Mouse (Mus musculus) stomach, embryonic 16.5 days (tissue): ENCODE measurements around the gene Vps37c. TPM values are rescaled to one million over a fixed set of nuclear protein-coding genes. Genes with fewer than 3 reads are reported as not detected.
A peak's percentile ranks its signal among the peaks of the same experiment; 100 is the strongest.

Experiments used
- ATAC-seq: fragments of 200-750 bp; cut with Nextera tagmentation; 2 replicates; pipeline ENCODE4 v1.8.0; 2017; ENCODE audit warnings: moderate number of reproducible peaks, moderate TSS enrichment; ENCODE audit not compliant: insufficient read depth, low FRiP score
- H3K27ac ChIP-seq: fragments of 300-500 bp; sonication (generic); 2 replicates; pipeline ENCODE4 v1.5.1; 2014; ENCODE audit warnings: low read length
- H3K27me3 ChIP-seq: fragments of 300-500 bp; sonication (generic); 2 replicates; pipeline ENCODE4 v1.6.1; 2014; ENCODE audit warnings: low read length, control low read depth, mixed read lengths; ENCODE audit not compliant: control insufficient read depth, insufficient read depth
- H3K36me3 ChIP-seq: fragments of 300-500 bp; sonication (generic); 2 replicates; pipeline ENCODE4 v1.6.1; 2014; ENCODE audit warnings: low read length; ENCODE audit not compliant: control insufficient read depth, insufficient read depth
- H3K4me1 ChIP-seq: fragments of 300-500 bp; sonication (generic); 2 replicates; pipeline ENCODE4 v1.6.1; 2014; ENCODE audit warnings: low read length, control low read depth, mixed read lengths; ENCODE audit not compliant: control insufficient read depth, insufficient read depth
- H3K4me2 ChIP-seq: fragments of 300-500 bp; sonication (generic); 2 replicates; pipeline ENCODE4 v1.6.1; 2014; ENCODE audit warnings: low read depth, low read length, mixed read lengths
- H3K4me3 ChIP-seq: fragments of 300-500 bp; sonication (generic); replicated peaks from 2 replicates; pipeline ENCODE4 v1.5.1; 2014; ENCODE audit warnings: mild to moderate bottlenecking, low read length
- H3K9ac ChIP-seq: fragments of 300-500 bp; sonication (generic); 2 replicates; pipeline ENCODE4 v1.6.1; 2014; ENCODE audit warnings: low read length
- H3K9me3 ChIP-seq: fragments of 300-500 bp; sonication (generic); replicated peaks from 2 replicates; pipeline ENCODE4 v1.6.1; 2016; ENCODE audit warnings: low read length, control low read depth; ENCODE audit not compliant: control insufficient read depth
- WGBS: fragments of 180-500 bp; shearing (Covaris S2); extraction: QIAGEN DNeasy Blood & Tissue Kit; methylation state at CpG from one replicate; pipeline ENCODE4 v1.1.7; 2014; 5-methylcytosine and 5-hydroxymethylcytosine counted together
- polyA plus RNA-seq: library from polyadenylated mRNA; unstranded; fragments of >200 nt; fragmentation: Nextera tagmentation; extraction: Ambion mirVana; gene quantifications from 2 replicates; pipeline ENCODE4 v1.2.1, GENCODE M21; 2015

Vps37c gene
- polyA plus RNA-seq, 1 experiment from 2014 or later = 48.7 TPM

- Histone ChIP-seq H3K36me3 (no peaks in the 10 kb centered on the region), H3K27me3 (no peaks in the 10 kb centered on the region), H3K4me3 (no peak overlapping the region), H3K27ac (peak overlapping the region; percentile 44; the same call in 1 of the 2 replicates), H3K9me3 (no peaks in the 10 kb centered on the region), H3K4me2 (no peak overlapping the region), H3K4me1 (peaks cover 60% of the 10 kb centered on the region), H3K9ac (no peak overlapping the region)
- ATAC-seq = no peak
- WGBS = 78% methylated on average over 10 of the region's 10 CpGs
These were observed 5.6 kb downstream of the Vps37c start for GRCm38 (mm10) chr19:10693926-10694682.

- no peak overlapping the region for H3K4me2 ChIP-seq
- H3K27ac ChIP-seq = peak overlapping the region; percentile 26
- H3K27me3 ChIP-seq = no peaks in the 10 kb centered on the region
- no peak for ATAC-seq
- H3K36me3 ChIP-seq = no peaks in the 10 kb centered on the region
- WGBS = 57% methylated on average over 7 of the region's 7 CpGs
- no peak overlapping the region for H3K4me3 ChIP-seq
- no peaks in the 10 kb centered on the region for H3K9me3 ChIP-seq
- peaks cover 64% of the 10 kb centered on the region for H3K4me1 ChIP-seq
- peak overlapping the region; percentile 3 for H3K9ac ChIP-seq
These were observed 7.3 kb downstream of the Vps37c start for GRCm38 (mm10) chr19:10695801-10696200.

DNA sequence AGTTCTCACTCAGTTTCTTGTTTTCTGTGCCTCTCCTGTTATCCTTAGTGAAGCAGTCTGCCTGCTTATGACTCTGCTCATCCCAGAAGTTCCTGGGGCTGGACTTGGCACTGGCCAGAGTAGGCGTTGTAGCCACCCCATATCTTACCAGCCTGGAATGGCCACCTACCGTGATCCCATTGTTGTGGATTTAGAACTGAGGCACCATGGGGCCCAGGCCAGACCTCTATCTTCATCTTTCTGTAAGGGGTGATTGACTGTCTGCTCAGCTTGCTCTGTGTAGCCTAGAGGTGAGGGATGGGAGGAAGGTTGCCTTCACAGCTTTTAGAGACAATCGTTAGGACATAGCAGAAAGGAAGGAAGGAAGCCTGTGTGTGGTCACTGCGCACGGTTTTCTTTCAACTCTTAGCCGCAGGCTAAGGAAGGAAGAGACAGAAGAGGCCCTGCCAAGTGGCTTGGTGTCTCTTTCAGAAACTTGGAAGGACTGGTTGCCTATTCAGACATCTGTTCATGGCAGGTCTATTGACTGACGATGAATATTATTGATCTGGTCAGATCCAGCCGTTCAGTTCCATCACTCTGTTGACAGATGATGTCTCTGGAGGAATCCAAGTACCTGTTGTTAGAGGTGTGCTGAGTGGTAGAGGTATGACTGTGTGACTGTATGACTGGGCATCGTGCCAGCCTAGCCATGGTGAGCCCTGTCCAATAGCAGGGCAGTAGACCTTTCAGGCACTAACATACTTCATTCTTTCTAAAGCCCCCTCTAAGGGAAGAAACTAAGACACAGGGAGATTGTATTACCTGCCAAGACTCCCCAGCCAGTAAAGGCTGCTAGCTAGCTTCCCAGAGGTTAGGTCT, 9.8 kb downstream of the Vps37c start:
- Histone ChIP-seq H3K4me1 (peaks cover 78% of the 10 kb centered on the region), H3K9me3 (no peaks in the 10 kb centered on the region), H3K4me3 (no peak overlapping the region), H3K27me3 (no peaks in the 10 kb centered on the region), H3K27ac (peak overlapping the region; percentile 94), H3K9ac (peak overlapping the region; percentile 66; the same call in 1 of the 2 replicates), H3K36me3 (no peaks in the 10 kb centered on the region), H3K4me2 (0 out of 2 replicates have a peak overlapping the region, but pooled peaks have one; percentile 39)
- 0 out of 2 replicates have a peak, but pooled peaks have one; percentile 23 for ATAC-seq
- 58% methylated on average over 9 of the region's 9 CpGs for WGBS

- Histone ChIP-seq H3K27ac (peak overlapping the region; percentile 94), H3K4me3 (0 out of 2 replicates have a peak overlapping the region, but pooled peaks have one; percentile 7), H3K27me3 (no peaks in the 10 kb centered on the region), H3K4me1 (peaks cover 76% of the 10 kb centered on the region), H3K36me3 (no peaks in the 10 kb centered on the region), H3K9me3 (no peaks in the 10 kb centered on the region), H3K4me2 (peak overlapping the region; percentile 39), H3K9ac (peak overlapping the region; percentile 66)
- peak; percentile 92 for ATAC-seq
- WGBS = 26% methylated on average over 9 of the region's 9 CpGs
These were observed 11.3 kb downstream of the Vps37c start for GRCm38 (mm10) chr19:10699851-10700250.

DNA sequence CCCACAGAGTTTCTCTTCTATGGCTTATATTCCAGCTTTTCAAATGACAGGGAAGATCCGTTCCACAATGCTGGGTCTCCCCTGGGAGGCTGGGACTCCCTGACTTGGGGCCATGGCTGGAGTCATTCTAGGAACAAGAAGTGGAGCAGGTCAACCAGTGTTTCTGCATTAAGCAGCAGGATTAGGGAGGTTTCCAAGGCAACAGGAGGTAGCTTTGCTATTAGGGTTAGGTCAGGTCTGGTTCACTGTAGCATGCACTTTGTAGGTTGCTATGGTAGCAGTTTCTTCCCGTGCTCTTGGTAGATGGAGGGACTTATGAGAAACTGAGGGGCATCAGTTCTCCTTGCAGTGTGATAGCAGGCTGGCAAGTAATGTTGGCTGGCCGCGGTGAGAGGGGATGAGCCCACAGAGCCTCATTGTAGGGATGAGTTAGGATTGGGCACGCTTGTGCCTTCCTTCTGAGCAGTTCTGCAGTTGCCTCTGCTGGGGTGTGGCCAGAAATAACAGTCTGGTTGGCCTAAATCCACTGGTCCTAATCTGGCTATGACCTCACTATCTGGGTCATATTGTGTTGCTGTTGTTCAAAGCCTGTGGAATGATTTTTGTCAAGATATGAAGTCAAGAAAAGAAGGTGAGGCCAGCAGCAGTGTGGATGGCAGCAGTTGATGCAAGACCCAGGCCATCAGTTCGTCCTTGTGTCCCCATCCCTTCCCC, 12.6 kb downstream of the Vps37c start:
- no peak for ATAC-seq
- no peaks in the 10 kb centered on the region for H3K36me3 ChIP-seq
- peak overlapping the region; percentile 27; the same call in 1 of the 2 replicates for H3K9ac ChIP-seq
- no peaks in the 10 kb centered on the region for H3K27me3 ChIP-seq
- 75% methylated on average over 6 of the region's 6 CpGs for WGBS
- peaks cover 68% of the 10 kb centered on the region for H3K4me1 ChIP-seq
- H3K27ac ChIP-seq = peak overlapping the region; percentile 94
- no peak overlapping the region for H3K4me3 ChIP-seq
- no peak overlapping the region for H3K4me2 ChIP-seq
- H3K9me3 ChIP-seq = no peaks in the 10 kb centered on the region

GRCm38 (mm10) chr19:10702125-10702524, 13.6 kb downstream of the Vps37c start:
- H3K4me2 ChIP-seq = no peak overlapping the region
- WGBS = 80% methylated on average over 8 of the region's 8 CpGs
- H3K9me3 ChIP-seq = no peaks in the 10 kb centered on the region
- peak overlapping the region; percentile 49 for H3K27ac ChIP-seq
- H3K36me3 ChIP-seq = no peaks in the 10 kb centered on the region
- H3K4me3 ChIP-seq = no peak overlapping the region
- ATAC-seq = no peak
- peak overlapping the region; percentile 27; the same call in 1 of the 2 replicates for H3K9ac ChIP-seq
- no peaks in the 10 kb centered on the region for H3K27me3 ChIP-seq
- peaks cover 65% of the 10 kb centered on the region for H3K4me1 ChIP-seq

DNA sequence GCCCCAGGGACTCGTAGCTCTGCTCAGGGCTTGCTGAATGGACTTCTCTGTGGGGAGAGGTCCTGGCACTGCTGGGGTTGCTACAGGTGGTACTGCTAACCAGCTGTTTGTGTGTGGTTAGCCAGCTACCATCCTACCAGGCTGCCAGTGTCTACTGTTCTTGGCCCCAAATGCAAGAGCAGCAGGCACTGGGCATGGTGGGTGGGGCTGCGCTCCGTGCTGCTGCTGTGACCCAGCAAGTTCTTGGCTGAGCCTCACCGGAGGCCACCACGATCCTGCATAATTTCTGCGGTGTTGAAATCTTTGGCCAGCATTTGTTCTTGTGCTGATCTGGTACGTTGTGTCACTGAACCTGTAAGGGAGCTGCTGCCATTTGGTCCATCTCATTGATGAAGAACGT, 14.9 kb downstream of the Vps37c start:
- Histone ChIP-seq H3K4me3 (no peak overlapping the region), H3K9ac (no peak overlapping the region)
- WGBS = 80% methylated on average over 8 of the region's 8 CpGs

DNA sequence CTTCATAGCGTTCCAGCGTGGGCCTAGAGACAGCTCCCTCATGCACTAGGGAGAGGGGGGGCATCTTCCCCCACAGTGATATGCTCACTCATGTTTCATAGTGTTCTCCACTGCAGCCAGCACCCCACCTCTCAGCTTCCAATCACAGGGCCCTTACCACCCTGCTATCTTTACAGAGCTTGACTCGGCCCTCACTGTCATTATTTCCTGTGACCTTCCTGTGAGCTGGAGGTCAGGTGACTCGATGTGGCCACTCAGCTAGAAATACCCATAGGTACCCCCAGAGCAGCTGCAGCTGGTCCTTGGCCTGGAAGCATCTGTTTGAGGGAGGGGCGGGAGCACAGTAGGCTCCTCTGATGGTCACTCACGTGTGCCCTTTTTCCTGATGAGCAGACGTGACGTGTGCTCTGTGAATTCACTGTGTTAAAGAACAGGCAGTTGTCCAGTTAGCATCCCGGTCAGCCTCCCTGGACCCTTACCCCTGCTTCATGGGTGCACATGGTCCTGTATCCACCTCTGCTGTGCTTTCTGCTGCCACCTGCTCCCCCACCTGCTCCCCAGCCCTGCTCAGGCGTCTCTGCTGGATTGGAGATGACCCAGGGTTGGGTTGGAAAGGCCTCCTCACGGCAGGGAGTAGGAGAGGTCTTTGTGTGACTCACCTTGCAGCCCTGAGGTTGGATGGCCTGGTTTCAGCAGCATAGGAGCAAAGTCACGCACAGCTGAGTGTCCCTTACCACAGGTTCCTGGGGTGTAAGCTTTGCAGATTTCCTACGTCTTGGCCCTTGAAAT, 18.7 kb downstream of the Vps37c start:
- H3K36me3 ChIP-seq = peaks cover 19% of the 10 kb centered on the region

More for the DNA sequence above, 14.9 kb downstream of the Vps37c start:
- Histone ChIP-seq H3K9me3 (no peaks in the 10 kb centered on the region), H3K36me3 (no peaks in the 10 kb centered on the region), H3K27me3 (no peaks in the 10 kb centered on the region), H3K4me2 (no peak overlapping the region), H3K4me1 (peaks cover 52% of the 10 kb centered on the region), H3K27ac (peak overlapping the region; percentile 49)
- ATAC-seq = no peak

More for the DNA sequence above, 18.7 kb downstream of the Vps37c start:
- ATAC-seq = no peak
- 76% methylated on average over 13 of the region's 13 CpGs for WGBS
- no peak overlapping the region for H3K27ac ChIP-seq
- H3K4me2 ChIP-seq = no peak overlapping the region
- H3K4me3 ChIP-seq = no peak overlapping the region
- peaks cover 24% of the 10 kb centered on the region for H3K4me1 ChIP-seq
- H3K9me3 ChIP-seq = no peaks in the 10 kb centered on the region
- no peaks in the 10 kb centered on the region for H3K27me3 ChIP-seq
- no peak overlapping the region for H3K9ac ChIP-seq
